8 mouse cellular contexts compared by ENCODE assay signal in genomic region chr10:70966642-70967345, GRCm38 (mm10).
DNase-seq lines count a peak whose midpoint lies in the region; ATAC-seq and TF ChIP-seq lines count a peak whose summit lies in the region.

No protein-coding gene starts in this region.

- H3K36me3 ChIP-seq in liver, adult 2 months (ENCODE audit: control insufficient read depth, insufficient read depth, low read length) = no peaks in the 10 kb centered on the region
- no peaks in the 10 kb centered on the region for H3K36me3 ChIP-seq in liver, embryonic 11.5 days (ENCODE audit: control insufficient read depth, insufficient read depth, low read length)
- H3K36me3 ChIP-seq in stomach, embryonic 14.5 days (ENCODE audit: control insufficient read depth, insufficient read depth, low read length) = no peaks in the 10 kb centered on the region
- H3K36me3 ChIP-seq in forebrain, embryonic 12.5 days (replicated peaks) = no peaks in the 10 kb centered on the region

- H3K4me2 ChIP-seq in liver, embryonic 11.5 days = no peak overlapping the region
- H3K4me2 ChIP-seq in stomach, embryonic 14.5 days (replicated peaks; ENCODE audit: low read depth, low read length) = no peak overlapping the region; the same call in 1 of the 2 replicates
- no peak overlapping the region for H3K4me2 ChIP-seq in forebrain, embryonic 12.5 days

- ATAC-seq in liver, embryonic 11.5 days (replicated peaks; ENCODE audit: low FRiP score) = no peak
- peak; percentile 70; the same call in 1 of the 2 replicates for ATAC-seq in stomach, embryonic 14.5 days (ENCODE audit: insufficient number of reproducible peaks, insufficient read depth, low FRiP score, low read depth)
- ATAC-seq in forebrain, embryonic 12.5 days (ENCODE audit: low FRiP score) = no peak

- no peaks in the 10 kb centered on the region for H3K4me1 ChIP-seq in liver, adult 2 months (ENCODE audit: control insufficient read depth, insufficient read depth, low read length)
- H3K4me1 ChIP-seq in liver, embryonic 11.5 days (replicated peaks; ENCODE audit: control insufficient read depth, insufficient read depth, low read length) = peaks cover 3% of the 10 kb centered on the region; the same call in 1 of the 2 replicates
- H3K4me1 ChIP-seq in stomach, embryonic 14.5 days (ENCODE audit: control insufficient read depth, insufficient read depth, low read length) = peaks cover 12% of the 10 kb centered on the region
- H3K4me1 ChIP-seq in forebrain, embryonic 12.5 days = no peaks in the 10 kb centered on the region

- no peaks in the 10 kb centered on the region for H3K27me3 ChIP-seq in liver, adult 2 months (ENCODE audit: control insufficient read depth, insufficient read depth, low read length)
- no peaks in the 10 kb centered on the region for H3K27me3 ChIP-seq in liver, embryonic 11.5 days (replicated peaks; ENCODE audit: control insufficient read depth, insufficient read depth, low read length)
- H3K27me3 ChIP-seq in stomach, embryonic 14.5 days (ENCODE audit: control insufficient read depth, insufficient read depth, low read length) = no peaks in the 10 kb centered on the region
- H3K27me3 ChIP-seq in forebrain, embryonic 12.5 days = no peaks in the 10 kb centered on the region

- no peaks in the 10 kb centered on the region for H3K9me3 ChIP-seq in liver, embryonic 11.5 days (ENCODE audit: control insufficient read depth, low read length)
- H3K9me3 ChIP-seq in stomach, embryonic 14.5 days (ENCODE audit: control insufficient read depth, low read depth, low read length) = no peaks in the 10 kb centered on the region
- H3K9me3 ChIP-seq in forebrain, embryonic 12.5 days = no peaks in the 10 kb centered on the region

- no peaks in the 10 kb centered on the region for H3K79me2 ChIP-seq in liver, adult 2 months (ENCODE audit: control insufficient read depth, insufficient read depth, low read length)

- WGBS in liver, adult 2 months = 77% methylated on average over 16 of the region's 16 CpGs
- 65% methylated on average over 16 of the region's 16 CpGs for WGBS in liver, embryonic 11.5 days
- 42% methylated on average over 16 of the region's 16 CpGs for WGBS in stomach, embryonic 14.5 days
- whole genome bisulfite sequencing in forebrain, embryonic 12.5 days = 82% methylated on average over 16 of the region's 16 CpGs

- TF ChIP-seq CTCF in liver, adult 2 months (IDR thresholded peaks at IDR 0.05; ENCODE audit: low read depth, low read length) = no peak

- no peak overlapping the region for H3K4me3 ChIP-seq in liver, adult 2 months (ENCODE audit: insufficient read depth, low read depth, low read length)
- H3K4me3 ChIP-seq in liver, embryonic 11.5 days (ENCODE audit: low read depth, low read length) = no peak overlapping the region
- no peak overlapping the region for H3K4me3 ChIP-seq in stomach, embryonic 14.5 days (ENCODE audit: low read depth, low read length)
- no peak overlapping the region for H3K4me3 ChIP-seq in forebrain, embryonic 12.5 days (replicated peaks)

- peak; percentile 6 for DNase-seq in liver, adult 2 months (ENCODE audit: extremely low read depth, low read depth, low spot score)
- no peak for DNase-seq in liver, embryonic 11.5 days (ENCODE audit: low spot score)
- DNase-seq in gastrocnemius, postnatal 14 days = peak; percentile 77
- DNase-seq in kidney, adult 9 months = peak; percentile 71
- no peak for DNase-seq in left cerebral cortex, adult 9 months (ENCODE audit: low spot score in 2 of 2)
- no peak for DNase-seq in cerebellum, adult 18-20 months

- no peak overlapping the region for H3K27ac ChIP-seq in liver, adult 2 months (replicated peaks; ENCODE audit: insufficient read depth, low read depth, low read length)
- H3K27ac ChIP-seq in liver, embryonic 11.5 days (ENCODE audit: low read depth, low read length) = no peak overlapping the region
- H3K27ac ChIP-seq in stomach, embryonic 14.5 days (ENCODE audit: low read length) = no peak overlapping the region; the same call in 1 of the 2 replicates
- H3K27ac ChIP-seq in forebrain, embryonic 12.5 days = no peak overlapping the region

- intact Hi-C loops in gastrocnemius, postnatal 14 days (cut with DNase I; ENCODE audit: low total_unique reads) = loop anchor here (10.0 kb wide), 2 partner anchors 248 to 652 kb away; no protein-coding TSS in a partner anchor

- no peak overlapping the region for H3K9ac ChIP-seq in liver, adult 2 months (ENCODE audit: low read depth, low read length)
- no peak overlapping the region for H3K9ac ChIP-seq in liver, embryonic 11.5 days (ENCODE audit: low read depth, low read length)
- H3K9ac ChIP-seq in stomach, embryonic 14.5 days (replicated peaks; ENCODE audit: low read depth, low read length) = no peak overlapping the region
- H3K9ac ChIP-seq in forebrain, embryonic 12.5 days = no peak overlapping the region

- TF ChIP-seq POLR2A in liver, adult 2 months (IDR thresholded peaks at IDR 0.05; ENCODE audit: extremely low read depth, insufficient read depth, low read length) = no peak

Comparison
In these comparisons a context has a peak if more than half of its experiments do, and no peak if none do; other contexts are left out.
1. DNase-seq: peak in liver, adult 2 months (single experiment), gastrocnemius, postnatal 14 days (single experiment) and kidney, adult 9 months (single experiment); none in liver, embryonic 11.5 days (single experiment), left cerebral cortex, adult 9 months (0 of 2) and cerebellum, adult 18-20 months (0 of 2).